Mouse (Mus musculus): ENCODE measurements around the gene Parp8.
"Not testable (repeated sequence)": the region's sequence is repeated elsewhere in the genome, so short reads cannot be mapped to it uniquely, and the experiment has no call there.

Gene Parp8

GRCm38 (mm10) chr13:116962480-116963462, 62.6 kb downstream of the Parp8 start:
- no peak for DNase-seq (ENCODE audit: low spot score in 2 of 2)

- DNase-seq (ENCODE audit: low spot score in 2 of 2), result no peak
Measured at GRCm38 (mm10) chr13:116958776-116959589, 66.4 kb downstream of the Parp8 start.

- no peak for DNase-seq (ENCODE audit: low spot score in 2 of 2)
Measured at GRCm38 (mm10) chr13:116957577-116957976, 67.8 kb downstream of the Parp8 start.

- no peak for DNase-seq (ENCODE audit: low spot score in 2 of 2)
Measured at GRCm38 (mm10) chr13:116951336-116951735, 74.0 kb downstream of the Parp8 start.

GRCm38 (mm10) chr13:116949527-116949926, 75.8 kb downstream of the Parp8 start:
- DNase-seq (ENCODE audit: low spot score in 2 of 2), result no peak

GRCm38 (mm10) chr13:116949056-116949455, 76.3 kb downstream of the Parp8 start:
- no peak for DNase-seq (ENCODE audit: low spot score in 2 of 2)

- DNase-seq (ENCODE audit: low spot score in 2 of 2), result no peak
Measured at GRCm38 (mm10) chr13:116948299-116948659, 77.1 kb downstream of the Parp8 start.

GRCm38 (mm10) chr13:116947611-116948298, 77.6 kb downstream of the Parp8 start:
- no peak for DNase-seq (ENCODE audit: low spot score in 2 of 2)

- DNase-seq (ENCODE audit: low spot score in 2 of 2), result no peak
Measured at GRCm38 (mm10) chr13:116946566-116946965, 78.8 kb downstream of the Parp8 start.

- DNase-seq (ENCODE audit: low spot score in 2 of 2), result no peak
Measured at GRCm38 (mm10) chr13:116941280-116942015, 83.9 kb downstream of the Parp8 start.

- DNase-seq (ENCODE audit: low spot score in 2 of 2), result no peak
Measured at GRCm38 (mm10) chr13:116940761-116941160, 84.6 kb downstream of the Parp8 start.

- not testable (repeated sequence) for DNase-seq (ENCODE audit: low spot score in 2 of 2)
Measured at GRCm38 (mm10) chr13:116937019-116937418, 88.3 kb downstream of the Parp8 start.

GRCm38 (mm10) chr13:116917387-116917930, 107.9 kb downstream of the Parp8 start:
- no peak for DNase-seq (ENCODE audit: low spot score in 2 of 2)

- no peak for DNase-seq (ENCODE audit: low spot score in 2 of 2)
Measured at GRCm38 (mm10) chr13:116908284-116908683, 117.1 kb downstream of the Parp8 start.

- DNase-seq (ENCODE audit: low spot score in 2 of 2), result no peak
Measured at GRCm38 (mm10) chr13:116903394-116903793, 121.9 kb downstream of the Parp8 start.

GRCm38 (mm10) chr13:116898395-116898794, 126.9 kb downstream of the Parp8 start:
- DNase-seq (ENCODE audit: low spot score in 2 of 2), result no peak

- no peak for DNase-seq (ENCODE audit: low spot score in 2 of 2)
Measured at GRCm38 (mm10) chr13:116897711-116898110, 127.6 kb downstream of the Parp8 start.

- DNase-seq (ENCODE audit: low spot score in 2 of 2), result no peak
Measured at GRCm38 (mm10) chr13:116884422-116884942, 140.9 kb downstream of the Parp8 start.

GRCm38 (mm10) chr13:116882226-116882625, 143.1 kb downstream of the Parp8 start:
- DNase-seq (ENCODE audit: low spot score in 2 of 2), result no peak

- no peak for DNase-seq (ENCODE audit: low spot score in 2 of 2)
Measured at GRCm38 (mm10) chr13:116879580-116880192, 145.7 kb downstream of the Parp8 start.
